8 mouse cellular contexts compared by ENCODE assay signal in the genomic region with DNA sequence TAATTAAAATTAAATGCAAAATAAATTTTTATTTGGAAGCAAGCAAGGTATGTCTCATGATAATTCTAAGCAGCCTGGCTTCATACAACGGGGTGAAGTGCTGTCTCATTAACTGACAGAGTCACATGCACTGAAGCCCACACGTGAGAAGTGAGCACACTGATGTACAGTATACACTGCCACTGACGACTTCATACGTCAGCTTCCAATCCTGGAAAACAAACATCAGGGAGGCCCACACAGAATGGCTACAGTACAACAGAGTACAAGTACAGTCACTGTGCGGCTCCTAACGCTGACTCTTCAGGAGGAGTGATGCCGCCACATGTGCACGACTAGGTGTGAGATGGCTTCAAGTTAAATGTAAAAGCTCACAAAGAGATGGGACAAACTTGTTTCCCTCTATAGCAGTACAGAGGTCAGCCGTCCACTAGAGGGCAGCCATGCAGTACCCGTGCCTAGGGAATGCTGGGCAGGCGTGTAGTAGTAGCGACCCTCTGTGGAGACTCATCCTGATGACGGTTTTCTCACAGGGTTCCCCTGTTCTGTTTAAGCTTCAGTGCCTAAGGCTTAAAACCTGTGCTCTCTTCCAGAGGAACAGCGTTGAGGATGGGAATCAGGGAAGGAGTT. TPM values are rescaled to one million over a fixed set of nuclear protein-coding genes. Genes with fewer than 3 reads are reported as not detected.
DNase-seq lines count a peak whose midpoint lies in the region; ATAC-seq and TF ChIP-seq lines count a peak whose summit lies in the region.

No protein-coding gene starts in this region.

- H3K4me1 ChIP-seq in embryonic facial prominence, embryonic 12.5 days = 0 out of 2 replicates have a peak, but pooled peaks cover 3% of the 10 kb centered on the region
- no peaks in the 10 kb centered on the region; the same call in 1 of the 2 replicates for H3K4me1 ChIP-seq in kidney, adult 2 months (ENCODE audit: control insufficient read depth, insufficient read depth, low read length)
- H3K4me1 ChIP-seq in limb, embryonic 13.5 days = peaks cover 3% of the 10 kb centered on the region; the same call in 1 of the 2 replicates
- H3K4me1 ChIP-seq in midbrain, embryonic 16.5 days (ENCODE audit: control insufficient read depth, insufficient read depth, low read length) = peaks cover 4% of the 10 kb centered on the region; the same call in 1 of the 2 replicates

- ATAC-seq in embryonic facial prominence, embryonic 12.5 days (ENCODE audit: insufficient number of reproducible peaks, insufficient read depth, low FRiP score, low TSS enrichment) = peak; percentile 83; the same call in 1 of the 2 replicates
- peak; percentile 89 for ATAC-seq in limb, embryonic 13.5 days (ENCODE audit: low FRiP score, low read depth)
- ATAC-seq in midbrain, embryonic 16.5 days = peak; percentile 90

- H3K27me3 ChIP-seq in embryonic facial prominence, embryonic 12.5 days = no peaks in the 10 kb centered on the region
- H3K27me3 ChIP-seq in kidney, adult 2 months (replicated peaks; ENCODE audit: control insufficient read depth, insufficient read depth, low read length) = no peaks in the 10 kb centered on the region
- H3K27me3 ChIP-seq in limb, embryonic 13.5 days = no peaks in the 10 kb centered on the region
- no peaks in the 10 kb centered on the region for H3K27me3 ChIP-seq in midbrain, embryonic 16.5 days (ENCODE audit: control insufficient read depth, insufficient read depth, low read depth, low read length)

- TF ChIP-seq CTCF in kidney, adult 2 months (conservative IDR thresholded peaks at IDR 0.05; ENCODE audit: insufficient read depth, insufficient read length, low read depth, low read length) = peak; percentile 92

- peak; percentile 89 for DNase-seq in 3T3-L1 (ENCODE audit: low read depth, low spot score)
- DNase-seq in adrenal gland, postnatal 25 days = peak; percentile 77
- DNase-seq in heart, adult 8-10 months (ENCODE audit: low spot score) = peak; percentile 71
- DNase-seq in kidney, adult 2 months = peak; percentile 73
- peak; percentile 57 to 72 for DNase-seq in spleen, postnatal 14 days (ENCODE audit: low spot score in 2 of 2)

- peaks cover 29% of the 10 kb centered on the region for H3K36me3 ChIP-seq in embryonic facial prominence, embryonic 12.5 days
- no peaks in the 10 kb centered on the region; the same call in 1 of the 2 replicates for H3K36me3 ChIP-seq in kidney, adult 2 months (ENCODE audit: control insufficient read depth, insufficient read depth, low read length)
- H3K36me3 ChIP-seq in limb, embryonic 13.5 days = peaks cover 33% of the 10 kb centered on the region
- H3K36me3 ChIP-seq in midbrain, embryonic 16.5 days (ENCODE audit: control insufficient read depth, insufficient read depth, low read length) = peaks cover 25% of the 10 kb centered on the region

- TF ChIP-seq POLR2A in kidney, adult 2 months (IDR thresholded peaks at IDR 0.05; ENCODE audit: low read depth, low read length) = no peak

- H3K4me3 ChIP-seq in embryonic facial prominence, embryonic 12.5 days = no peak overlapping the region
- H3K4me3 ChIP-seq in kidney, adult 2 months (ENCODE audit: insufficient read depth, low read depth, low read length) = no peak overlapping the region
- H3K4me3 ChIP-seq in limb, embryonic 13.5 days = no peak overlapping the region
- H3K4me3 ChIP-seq in midbrain, embryonic 16.5 days (ENCODE audit: low read depth, low read length) = no peak overlapping the region

- H3K27ac ChIP-seq in embryonic facial prominence, embryonic 12.5 days = no peak overlapping the region
- no peak overlapping the region for H3K27ac ChIP-seq in kidney, adult 2 months (ENCODE audit: insufficient read depth, low read depth, low read length)
- H3K27ac ChIP-seq in limb, embryonic 13.5 days = no peak overlapping the region
- 0 out of 2 replicates have a peak overlapping the region, but pooled peaks have one; percentile 33 for H3K27ac ChIP-seq in midbrain, embryonic 16.5 days (ENCODE audit: low read length)

- H3K4me2 ChIP-seq in embryonic facial prominence, embryonic 12.5 days (replicated peaks) = no peak overlapping the region
- H3K4me2 ChIP-seq in limb, embryonic 13.5 days (replicated peaks) = no peak overlapping the region
- H3K4me2 ChIP-seq in midbrain, embryonic 16.5 days (ENCODE audit: low read length) = no peak overlapping the region

- no peak overlapping the region for H3K9ac ChIP-seq in embryonic facial prominence, embryonic 12.5 days
- H3K9ac ChIP-seq in limb, embryonic 13.5 days = no peak overlapping the region
- no peak overlapping the region for H3K9ac ChIP-seq in midbrain, embryonic 16.5 days (ENCODE audit: low read depth, low read length)

- 29% methylated on average over 14 of the region's 14 CpGs for WGBS in embryonic facial prominence, embryonic 12.5 days
- 28% methylated on average over 14 of the region's 14 CpGs for WGBS in kidney, adult 2 months
- WGBS in limb, embryonic 13.5 days = 28% methylated on average over 14 of the region's 14 CpGs
- 35% methylated on average over 14 of the region's 14 CpGs for WGBS in midbrain, embryonic 16.5 days

- H3K9me3 ChIP-seq in embryonic facial prominence, embryonic 12.5 days = no peaks in the 10 kb centered on the region
- H3K9me3 ChIP-seq in limb, embryonic 13.5 days = no peaks in the 10 kb centered on the region
- no peaks in the 10 kb centered on the region for H3K9me3 ChIP-seq in midbrain, embryonic 16.5 days (replicated peaks; ENCODE audit: control insufficient read depth, low read length, poor library complexity, severe bottlenecking)

RNA-seq across cellular contexts. Expression of gene Donson, which starts 6.0 kb away (rescaled TPM):
- total RNA-seq in adrenal gland, postnatal 25 days (2021) = 8.7 and 16.7 TPM in 2 replicates
- polyA plus RNA-seq in embryonic facial prominence, embryonic 12.5 days (2016; fragmentation: Nextera tagmentation; extraction: Ambion mirVana) = 32.7 and 32.8 TPM in 2 replicates
- total RNA-seq in heart, adult 8-10 months (2022) = 1 to 10 TPM; 2.9 to 6.0 (median 3.5) TPM
- 2.3 and 2.5 TPM in 2 replicates for polyA plus RNA-seq in kidney, adult 2 months (2012; rRNA removed)
- polyA plus RNA-seq in limb, embryonic 13.5 days (2015; fragmentation: Nextera tagmentation; extraction: Ambion mirVana) = 22.1 and 23.2 TPM in 2 replicates
- 19.2 and 20.4 TPM in 2 replicates for polyA plus RNA-seq in midbrain, embryonic 16.5 days (2015; fragmentation: Nextera tagmentation; extraction: Ambion mirVana)

RNA-seq across cellular contexts. Expression of gene Cryzl1, which starts 34.2 kb away (rescaled TPM):
- 62.8 and 71.7 TPM in 2 replicates for total RNA-seq in adrenal gland, postnatal 25 days (2021)
- 69.1 and 70.1 TPM in 2 replicates for polyA plus RNA-seq in embryonic facial prominence, embryonic 12.5 days (2016; fragmentation: Nextera tagmentation; extraction: Ambion mirVana)
- total RNA-seq in heart, adult 8-10 months (2022) = 10 to 100 TPM; 26.0 to 30.4 (median 27.1) TPM
- polyA plus RNA-seq in kidney, adult 2 months (2012; rRNA removed) = 29.5 and 31.1 TPM in 2 replicates
- polyA plus RNA-seq in limb, embryonic 13.5 days (2015; fragmentation: Nextera tagmentation; extraction: Ambion mirVana) = 71.9 and 75.4 TPM in 2 replicates
- polyA plus RNA-seq in midbrain, embryonic 16.5 days (2015; fragmentation: Nextera tagmentation; extraction: Ambion mirVana) = 114 and 121 TPM in 2 replicates

RNA-seq across cellular contexts. Expression of gene Itsn1, which starts 34.5 kb away (rescaled TPM):
- total RNA-seq in adrenal gland, postnatal 25 days (2021) = 39.3 and 50.3 TPM in 2 replicates
- polyA plus RNA-seq in embryonic facial prominence, embryonic 12.5 days (2016; fragmentation: Nextera tagmentation; extraction: Ambion mirVana) = 39.6 and 43.2 TPM in 2 replicates
- 10 to 100 TPM; 50.2 to 64.1 (median 53.3) TPM for total RNA-seq in heart, adult 8-10 months (2022)
- polyA plus RNA-seq in kidney, adult 2 months (2012; rRNA removed) = 20.5 and 22.9 TPM in 2 replicates
- 27.4 and 27.7 TPM in 2 replicates for polyA plus RNA-seq in limb, embryonic 13.5 days (2015; fragmentation: Nextera tagmentation; extraction: Ambion mirVana)
- polyA plus RNA-seq in midbrain, embryonic 16.5 days (2015; fragmentation: Nextera tagmentation; extraction: Ambion mirVana) = 60.7 and 63.5 TPM in 2 replicates

RNA-seq across cellular contexts. Expression of gene Son, which starts 47.3 kb away (rescaled TPM):
- total RNA-seq in adrenal gland, postnatal 25 days (2021) = 297 and 334 TPM in 2 replicates
- 156 and 160 TPM in 2 replicates for polyA plus RNA-seq in embryonic facial prominence, embryonic 12.5 days (2016; fragmentation: Nextera tagmentation; extraction: Ambion mirVana)
- 100 to 1,000 TPM; 119 to 148 (median 131) TPM for total RNA-seq in heart, adult 8-10 months (2022)
- 78.0 and 81.9 TPM in 2 replicates for polyA plus RNA-seq in kidney, adult 2 months (2012; rRNA removed)
- polyA plus RNA-seq in limb, embryonic 13.5 days (2015; fragmentation: Nextera tagmentation; extraction: Ambion mirVana) = 154 and 161 TPM in 2 replicates
- polyA plus RNA-seq in midbrain, embryonic 16.5 days (2015; fragmentation: Nextera tagmentation; extraction: Ambion mirVana) = 98.4 and 115 TPM in 2 replicates

RNA-seq across cellular contexts. Expression of gene Gart, which starts 47.8 kb away (rescaled TPM):
- total RNA-seq in adrenal gland, postnatal 25 days (2021) = 90.8 and 124 TPM in 2 replicates
- polyA plus RNA-seq in embryonic facial prominence, embryonic 12.5 days (2016; fragmentation: Nextera tagmentation; extraction: Ambion mirVana) = 121 and 133 TPM in 2 replicates
- total RNA-seq in heart, adult 8-10 months (2022) = 10 to 100 TPM; 72.7 to 86.8 (median 73.1) TPM
- polyA plus RNA-seq in kidney, adult 2 months (2012; rRNA removed) = 30.3 and 39.4 TPM in 2 replicates
- 110 and 114 TPM in 2 replicates for polyA plus RNA-seq in limb, embryonic 13.5 days (2015; fragmentation: Nextera tagmentation; extraction: Ambion mirVana)
- polyA plus RNA-seq in midbrain, embryonic 16.5 days (2015; fragmentation: Nextera tagmentation; extraction: Ambion mirVana) = 55.2 and 62.5 TPM in 2 replicates
